Mouse (Mus musculus): Measurements from ENCODE around the gene Ahnak2.

- no peak for TF ChIP-seq GATA1 (IDR thresholded peaks at IDR 0.05; ENCODE audit: low read depth, low read length)
- no peak for TF ChIP-seq POLR2A (IDR thresholded peaks at IDR 0.05; ENCODE audit: control insufficient read depth in 1 of 2, insufficient read depth in 1 of 2, low read depth in 1 of 2, low read length in 2 of 2, poor library complexity in 1 of 2)
- no peak for TF ChIP-seq MEF2A (IDR thresholded peaks at IDR 0.05; ENCODE audit: extremely low read depth, insufficient replicate concordance, low read depth, low read length, poor library complexity, severe bottlenecking)
- no peak for TF ChIP-seq TBP (IDR thresholded peaks at IDR 0.05; ENCODE audit: low read depth, low read length)
- TF ChIP-seq NELFE (IDR thresholded peaks at IDR 0.05; ENCODE audit: low read depth, low read length) = no peak
- no peak for TF ChIP-seq TCF12 (IDR thresholded peaks at IDR 0.05; ENCODE audit: low read depth, low read length)
- TF ChIP-seq BHLHE40 (IDR thresholded peaks at IDR 0.05; ENCODE audit: borderline replicate concordance, low read depth, low read length) = no peak
- no peak for TF ChIP-seq CTCF (IDR thresholded peaks at IDR 0.05 in 2 of 3, conservative IDR thresholded peaks at IDR 0.05 in 1 of 3; ENCODE audit: control insufficient read depth in 1 of 3, insufficient read depth in 1 of 3, low read depth in 2 of 3, low read length in 3 of 3, poor library complexity in 1 of 3, severe bottlenecking in 1 of 3)
- TF ChIP-seq USF1 (IDR thresholded peaks at IDR 0.05; ENCODE audit: low read depth, low read length) = no peak
Observed at GRCm38 (mm10) chr12:112801864-112802846, at the start of gene Ahnak2.

All from MEL (cell line).